Mouse (Mus musculus) layer of hippocampus, postnatal 10 days (tissue): Measurements from ENCODE around the gene Ntsr1. TPM values are rescaled to one million over a fixed set of nuclear protein-coding genes. Genes with fewer than 3 reads are reported as not detected.

ENCODE experiments used
- DNase-seq, 2 experiments: peaks; one replicate each; pipeline ENCODE4 v3.0.0; 2021; ENCODE audit warnings: low spot score in 2 of 2
- long read RNA-seq: library from polyadenylated mRNA; stranded (forward); transcript quantifications from one replicate; pipeline ENCODE4 v2.0.0, GENCODE M21; 2023
- total RNA-seq, 2 experiments: library from RNA; stranded (reverse); gene quantifications; 2 replicates each; pipeline ENCODE4 v1.2.3; 2021

The Ntsr1 gene
- total RNA-seq: 10 to 100 TPM; 16.2 to 16.9 TPM
- long read RNA-seq, transcript Ntsr1-201 (4 exons, 3,917 nt): major isoform, 7 of 24 reads
- long read RNA-seq, partial matches to known transcripts: 0 of 24 reads
- long read RNA-seq, other reads (novel, unspliced or antisense): 17 of 24 reads

DNA sequence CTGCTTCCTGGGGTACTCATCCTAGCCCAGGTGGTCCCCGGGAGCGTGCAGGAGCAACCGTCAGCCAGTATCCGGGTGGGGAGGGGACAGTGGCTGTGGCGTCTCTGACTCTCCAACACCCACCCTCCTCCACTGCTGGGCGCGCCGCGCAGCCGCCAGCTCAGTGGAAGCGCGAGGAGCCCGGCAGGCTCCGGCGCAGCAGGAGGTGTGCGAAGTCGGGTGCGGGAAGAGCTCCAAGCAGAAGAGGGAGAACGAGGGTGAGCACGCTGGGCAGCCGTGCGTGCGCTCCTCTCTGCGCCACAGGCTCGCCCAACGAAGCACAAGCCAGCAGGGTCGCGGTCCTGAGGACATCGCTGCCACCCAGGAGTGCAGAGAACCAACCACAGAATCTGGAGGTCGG is at the start of gene Ntsr1:
Ntsr1 (plus strand) TSS at position 236 of the 400 bp plus-strand sequence.
- peak in 1 of 2 experiments; percentile 56 for DNase-seq

DNA sequence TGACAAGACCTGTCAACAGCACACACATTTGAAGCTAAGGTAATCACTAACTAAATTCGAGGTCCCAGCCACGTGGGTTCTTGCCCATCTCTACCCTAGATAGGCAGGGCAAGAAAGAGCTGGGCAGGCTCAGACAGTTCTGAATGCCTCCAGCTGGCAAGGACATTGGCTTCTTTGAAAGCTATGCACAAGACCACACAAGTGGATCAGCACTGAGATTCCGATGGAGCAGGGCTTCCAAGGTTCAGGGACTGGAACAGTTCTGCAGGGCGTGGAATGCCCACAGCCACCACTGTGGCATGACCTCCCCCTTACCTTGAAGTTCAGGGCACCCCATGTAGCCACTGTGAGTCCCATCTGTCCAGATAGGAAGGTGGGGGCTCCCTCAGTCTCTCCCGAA is 49.2 kb upstream of the Ntsr1 start:
- no peak for DNase-seq

DNA sequence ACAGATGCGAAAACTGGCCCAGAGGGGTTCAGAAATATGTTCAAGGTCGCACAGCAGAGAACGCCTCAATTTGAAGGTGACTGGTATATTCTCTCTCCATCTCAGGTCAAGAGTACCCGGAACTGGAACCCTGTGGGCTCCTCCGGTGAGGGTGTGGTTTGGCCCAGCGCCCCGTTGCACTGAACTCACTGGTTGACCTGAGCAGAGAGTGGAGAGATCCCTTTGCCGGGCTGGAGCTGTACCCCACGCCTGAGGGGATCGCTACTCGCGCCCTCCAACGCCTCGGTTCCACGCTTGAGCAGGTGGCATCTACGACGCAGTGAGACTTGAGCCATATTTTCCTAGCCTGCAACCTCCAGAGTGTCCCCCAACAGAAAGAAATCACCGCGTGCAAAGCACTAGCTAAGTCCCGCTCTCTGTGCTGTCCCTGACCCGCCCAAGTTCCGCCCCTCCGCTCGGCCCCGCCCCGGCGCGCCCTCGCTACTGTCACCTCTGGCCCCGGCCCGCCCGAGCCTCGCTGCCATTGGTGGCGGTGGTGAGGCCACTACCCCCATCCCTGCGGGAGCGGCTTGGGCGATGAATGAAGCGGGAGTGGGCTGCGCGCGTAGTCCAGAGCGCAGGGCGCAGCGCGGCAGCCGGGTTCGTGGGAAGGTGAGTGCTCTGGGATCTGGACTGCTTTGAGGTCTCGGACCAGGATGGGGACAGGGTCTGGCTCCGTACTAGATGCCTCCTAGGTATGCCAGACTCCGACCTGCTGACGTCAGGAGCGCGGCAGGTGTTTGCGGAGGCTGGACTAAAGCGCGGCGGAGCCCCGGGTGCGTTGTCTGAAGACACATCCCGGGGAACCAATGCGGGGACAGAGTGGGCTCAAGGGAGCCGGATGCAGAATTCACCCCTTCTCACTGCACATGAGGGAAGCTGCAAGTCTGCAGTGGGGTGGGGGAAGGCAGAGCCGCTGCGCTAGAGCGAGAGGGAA is 43.8 kb upstream of the Ntsr1 start, which contains the start of gene Slco4a1:
Slco4a1 (plus strand) TSS at position 523 of the 976 bp plus-strand sequence.
- peak; percentile 56 to 71 for DNase-seq

DNA sequence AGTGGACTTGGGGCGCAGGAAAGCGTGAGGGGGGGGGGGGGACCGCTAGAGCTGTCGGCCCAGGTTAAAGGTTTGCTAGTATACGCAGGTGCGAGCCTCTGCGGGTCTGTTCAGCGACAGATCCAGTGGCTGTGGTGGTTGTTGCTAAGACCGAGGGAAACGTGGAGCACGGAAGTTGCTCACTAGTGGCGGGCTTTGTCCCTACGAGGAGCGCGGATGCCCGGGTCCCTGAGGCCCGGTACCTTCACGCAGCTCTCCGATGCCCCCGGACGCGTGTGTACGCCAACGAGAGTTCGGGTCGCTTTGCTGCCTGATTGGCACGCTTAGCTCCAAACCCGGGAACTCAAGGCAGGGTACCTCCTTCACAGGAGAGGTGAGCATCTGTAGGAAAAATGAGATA is 43.1 kb upstream of the Ntsr1 start:
- peak in 1 of 2 experiments; percentile 27 for DNase-seq

DNA sequence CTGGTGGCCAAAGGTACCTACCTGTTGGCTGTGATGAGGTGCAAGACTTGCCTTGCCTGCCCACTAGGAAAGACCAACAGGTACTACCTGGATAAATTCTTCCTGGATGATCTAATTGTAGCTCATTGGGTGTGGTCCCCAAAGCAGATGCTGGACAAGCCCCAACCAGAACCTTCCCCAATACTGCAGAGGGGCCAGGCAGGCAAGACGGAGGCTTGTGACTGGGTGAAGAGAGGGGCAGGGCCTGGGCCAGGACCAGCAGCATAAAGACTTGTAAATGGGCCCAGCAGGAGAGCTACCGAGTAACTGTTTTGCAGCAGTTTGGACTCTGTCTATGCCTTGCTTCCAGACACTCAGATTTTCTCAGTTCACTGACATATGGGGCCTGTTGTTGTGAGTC is 42.1 kb upstream of the Ntsr1 start:
- no peak for DNase-seq

DNA sequence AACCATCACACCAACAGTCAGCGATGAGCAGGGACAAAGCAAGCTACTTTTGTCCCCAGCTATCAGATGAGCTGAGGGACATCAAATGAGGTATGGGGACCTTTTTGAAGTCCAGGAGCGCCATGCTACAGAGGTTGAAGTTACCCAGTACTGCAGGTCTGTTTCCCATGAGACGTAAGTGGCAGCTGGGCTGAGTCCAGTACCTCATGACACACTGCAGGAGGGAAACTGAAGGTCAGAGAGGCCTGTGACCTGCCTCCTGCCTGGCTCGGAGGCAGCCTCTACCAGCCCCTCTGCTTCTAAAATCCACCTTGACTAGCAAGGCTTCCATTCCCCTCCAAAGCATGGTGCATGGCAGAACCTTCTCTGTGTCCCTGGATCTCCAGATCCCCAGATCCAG is 40.3 kb upstream of the Ntsr1 start:
- DNase-seq: no peak

DNA sequence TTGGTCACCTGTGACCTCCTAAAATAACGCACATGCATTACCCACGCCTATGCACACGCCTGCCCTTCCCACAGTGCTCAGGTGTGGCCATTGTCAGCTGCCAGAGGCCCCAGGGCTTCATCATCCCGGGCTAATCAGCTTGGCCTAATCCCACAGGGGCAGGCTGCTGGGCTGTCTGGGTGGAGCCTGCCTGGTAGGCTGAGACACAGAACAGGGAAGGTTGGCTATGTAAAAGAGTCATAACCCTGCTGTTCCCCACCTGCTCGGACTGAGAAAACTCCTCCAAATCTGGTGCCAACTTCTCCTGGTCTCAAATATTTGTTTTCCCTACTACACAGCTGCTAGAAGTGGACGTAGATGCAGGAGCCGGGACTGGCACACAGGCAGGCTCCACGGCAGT is 39.0 kb upstream of the Ntsr1 start:
- DNase-seq: no peak

DNA sequence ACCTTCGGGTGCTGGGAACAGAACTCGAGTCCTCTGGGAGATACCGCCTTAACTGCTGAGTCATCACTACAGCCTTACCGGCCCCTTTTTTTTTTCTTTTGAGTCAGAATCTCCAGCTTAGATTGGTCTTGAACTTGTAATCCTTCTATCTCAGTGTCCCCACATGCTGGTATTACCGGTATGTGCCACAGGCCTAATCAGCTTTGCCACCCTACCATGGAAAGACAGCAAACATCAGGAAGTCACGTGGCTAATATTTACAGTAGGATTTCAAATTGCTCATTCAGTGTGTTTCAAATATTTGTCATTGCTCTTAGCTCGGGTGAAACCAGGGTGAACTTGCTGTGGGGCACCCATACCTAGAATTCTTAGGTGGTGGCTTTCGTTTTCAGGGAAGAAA is 37.2 kb upstream of the Ntsr1 start:
- no peak for DNase-seq

DNA sequence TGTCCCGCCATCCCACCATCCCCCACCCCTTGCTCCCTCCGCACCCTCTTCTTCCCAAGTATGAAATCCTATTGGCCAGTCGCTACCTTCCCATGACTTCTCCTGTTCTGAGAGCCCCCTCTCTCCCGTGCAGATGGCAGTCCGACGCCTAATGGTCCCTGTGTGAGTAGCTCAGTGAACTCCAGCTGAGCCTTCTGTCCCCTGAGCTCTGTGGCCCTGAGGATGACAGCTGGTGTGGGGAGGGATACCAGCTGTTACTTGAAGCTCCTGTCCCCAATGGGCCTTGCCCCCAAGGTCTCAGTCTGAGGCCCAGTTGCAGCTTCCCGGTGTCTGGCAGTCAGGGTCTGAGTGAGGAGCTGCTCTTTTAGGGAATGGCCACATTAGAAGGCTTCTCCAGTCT is 33.3 kb upstream of the Ntsr1 start:
- no peak for DNase-seq

DNA sequence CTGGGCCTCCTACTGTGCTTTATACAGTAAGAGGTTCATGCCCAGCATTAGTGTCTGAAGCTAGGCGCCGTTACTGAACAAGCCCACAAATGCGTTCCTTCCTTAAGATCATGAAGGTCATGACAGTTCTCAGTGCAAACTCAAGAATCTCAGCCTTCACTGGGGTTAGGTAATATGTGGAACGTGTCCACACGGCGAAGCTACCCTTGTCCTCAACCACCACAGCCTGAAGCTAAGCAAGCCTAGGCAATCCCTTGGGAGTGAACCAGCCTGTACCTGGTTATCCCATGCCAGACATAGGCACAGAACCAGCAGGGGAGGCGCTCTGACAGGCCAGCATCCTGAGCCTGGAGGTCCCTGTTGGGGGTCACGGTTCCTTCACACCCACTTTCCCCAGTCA is 30.9 kb upstream of the Ntsr1 start:
- no peak for DNase-seq

DNA sequence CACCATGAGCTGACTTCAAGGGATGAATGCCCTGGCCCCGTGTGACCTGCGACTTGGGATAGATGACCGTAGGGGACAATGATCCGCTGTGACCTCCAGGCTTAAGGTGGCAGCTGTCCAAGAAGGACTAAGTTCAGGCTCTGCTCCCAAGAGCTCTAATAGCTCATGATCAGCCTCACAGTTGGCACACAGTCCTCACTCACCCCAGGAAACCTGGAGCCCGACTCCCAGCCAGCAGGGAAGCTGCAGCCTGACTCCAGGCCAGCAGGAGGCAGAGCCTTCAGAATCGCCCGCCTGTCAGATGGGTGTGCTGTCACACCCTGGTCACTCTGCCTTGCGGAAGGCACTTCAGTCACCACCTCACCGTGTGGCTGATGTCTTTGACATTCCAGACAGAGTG is 30.0 kb upstream of the Ntsr1 start:
- no peak for DNase-seq

DNA sequence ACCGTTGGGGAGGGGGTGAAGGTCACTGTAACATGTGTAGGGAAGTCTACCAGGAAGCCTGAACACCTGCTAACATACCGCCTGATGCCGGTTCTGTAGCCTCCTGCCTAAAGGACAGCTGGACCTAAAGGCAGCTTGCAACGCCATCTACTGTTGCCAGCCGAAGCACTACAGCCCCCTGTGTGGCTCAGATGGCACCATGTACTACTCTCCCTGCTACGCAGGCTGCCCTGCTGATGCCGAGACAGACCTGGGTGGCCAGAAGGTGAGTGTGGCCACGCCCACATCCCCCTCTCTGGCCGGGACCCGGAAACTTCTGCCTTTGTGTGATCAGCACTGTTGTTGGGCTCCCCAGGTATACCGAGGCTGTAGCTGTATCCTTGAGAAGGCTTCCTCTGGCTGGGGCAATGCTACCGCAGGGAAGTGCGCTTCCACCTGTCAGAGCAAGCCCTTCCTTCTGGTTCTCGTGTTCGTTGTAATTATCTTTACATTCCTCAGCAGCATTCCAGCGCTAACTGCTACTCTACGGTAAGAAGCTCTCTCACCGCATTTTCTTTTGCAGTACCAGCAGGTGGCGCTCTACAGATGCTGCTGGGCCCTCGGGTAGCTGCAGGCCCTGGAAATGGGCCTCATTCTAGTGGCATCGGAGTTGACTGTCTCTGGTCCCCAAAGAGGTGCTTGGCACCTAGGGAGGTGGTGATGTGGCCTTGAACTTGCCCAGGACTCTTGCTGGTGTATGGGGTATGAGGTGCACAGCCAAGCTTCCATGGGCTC is 27.3 kb upstream of the Ntsr1 start:
- DNase-seq: peak; percentile 44 to 63

DNA sequence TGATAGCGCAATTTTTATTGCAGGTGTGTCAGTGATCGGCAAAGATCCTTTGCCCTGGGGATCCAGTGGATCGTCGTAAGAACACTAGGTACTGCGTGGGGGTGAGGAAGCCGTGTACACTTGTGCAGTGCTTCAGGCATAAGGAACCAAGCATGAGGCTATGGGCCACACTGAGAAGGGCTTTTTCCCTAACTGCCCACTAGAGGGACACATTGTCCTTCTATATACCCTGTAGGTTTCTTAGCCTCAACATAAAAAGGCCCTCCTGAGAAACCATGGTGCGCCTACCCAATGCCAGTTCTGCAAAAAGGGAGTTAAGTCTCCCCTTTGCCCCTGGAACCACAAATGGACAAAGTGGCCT is 26.7 kb upstream of the Ntsr1 start:
- DNase-seq: peak; percentile 59 to 70

DNA sequence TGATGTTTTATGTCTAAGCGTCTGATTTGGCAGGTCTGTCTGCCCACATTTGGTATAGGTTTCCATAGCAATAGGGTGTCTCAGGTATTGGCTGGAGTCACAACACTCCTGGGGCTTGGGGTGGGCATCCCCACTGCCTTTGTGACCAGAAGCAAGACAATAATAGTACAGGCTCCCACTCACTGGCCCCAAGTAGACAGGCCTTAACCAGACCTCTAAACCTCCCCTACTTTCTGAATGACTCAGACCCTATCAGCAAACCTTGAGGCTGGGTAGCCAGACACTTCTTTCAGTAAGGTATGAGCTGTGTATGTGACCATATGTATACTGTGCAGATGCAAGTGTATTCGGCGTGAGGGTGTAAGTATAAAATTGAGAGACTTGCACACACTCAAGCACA is 24.9 kb upstream of the Ntsr1 start:
- no peak for DNase-seq

DNA sequence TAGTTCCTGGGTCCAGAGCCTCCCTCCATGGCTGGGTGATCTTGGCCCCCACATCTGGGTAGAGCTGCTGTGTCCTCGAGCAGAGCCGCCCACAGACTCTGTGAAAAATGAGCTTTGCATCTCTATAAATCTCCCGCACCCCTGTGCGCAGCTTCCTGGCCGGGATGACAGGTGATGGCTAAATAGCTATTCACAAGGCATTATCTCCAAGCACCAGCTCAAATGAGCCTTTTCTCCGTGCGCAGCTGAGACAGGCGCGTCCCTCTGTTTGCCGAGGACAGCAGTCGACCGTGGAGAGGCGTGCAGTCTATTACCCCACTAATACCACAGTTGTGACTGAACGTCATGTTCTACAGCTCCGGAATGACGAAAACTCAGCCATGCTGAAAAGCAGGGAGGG is 17.5 kb upstream of the Ntsr1 start:
- no peak for DNase-seq

DNA sequence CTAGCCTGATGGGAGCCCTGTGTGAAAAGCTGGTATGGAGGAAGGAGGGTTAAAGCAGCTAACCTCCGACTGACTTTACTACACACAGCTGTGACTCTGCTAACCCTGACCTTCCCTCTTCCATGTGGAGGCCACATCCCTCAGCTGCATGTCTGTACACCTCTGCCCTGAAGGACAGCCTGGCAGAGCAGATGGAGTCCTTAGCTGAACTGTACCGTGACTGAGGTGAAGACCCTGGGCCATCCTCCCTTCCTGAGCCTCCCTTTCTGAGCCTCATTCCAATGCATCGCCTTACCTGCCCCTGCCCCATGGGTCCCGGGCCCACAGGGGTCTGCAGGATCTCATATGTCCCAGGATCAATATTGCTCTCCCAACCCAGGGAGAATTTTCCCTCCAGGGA is 14.9 kb upstream of the Ntsr1 start:
- no peak for DNase-seq

DNA sequence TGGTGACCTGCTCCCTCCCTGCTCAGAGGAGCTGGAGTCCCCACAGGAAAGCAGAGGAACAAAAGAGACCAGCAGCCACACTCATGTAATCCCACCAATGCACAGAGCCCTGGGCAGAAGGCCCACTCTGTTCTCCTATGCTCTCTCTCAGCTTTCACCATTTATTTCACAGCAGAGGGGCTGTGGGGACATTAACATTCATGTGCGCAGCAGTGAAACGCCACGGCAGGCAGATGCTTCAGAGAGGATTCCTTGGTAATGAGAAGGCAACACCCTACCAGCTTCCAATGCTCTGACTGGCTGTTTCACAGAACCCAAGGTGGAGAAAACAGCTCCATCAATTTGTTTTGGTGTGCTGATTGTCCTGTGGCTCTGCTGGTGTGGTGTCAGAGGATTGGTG is 14.5 kb upstream of the Ntsr1 start:
- no peak for DNase-seq

DNA sequence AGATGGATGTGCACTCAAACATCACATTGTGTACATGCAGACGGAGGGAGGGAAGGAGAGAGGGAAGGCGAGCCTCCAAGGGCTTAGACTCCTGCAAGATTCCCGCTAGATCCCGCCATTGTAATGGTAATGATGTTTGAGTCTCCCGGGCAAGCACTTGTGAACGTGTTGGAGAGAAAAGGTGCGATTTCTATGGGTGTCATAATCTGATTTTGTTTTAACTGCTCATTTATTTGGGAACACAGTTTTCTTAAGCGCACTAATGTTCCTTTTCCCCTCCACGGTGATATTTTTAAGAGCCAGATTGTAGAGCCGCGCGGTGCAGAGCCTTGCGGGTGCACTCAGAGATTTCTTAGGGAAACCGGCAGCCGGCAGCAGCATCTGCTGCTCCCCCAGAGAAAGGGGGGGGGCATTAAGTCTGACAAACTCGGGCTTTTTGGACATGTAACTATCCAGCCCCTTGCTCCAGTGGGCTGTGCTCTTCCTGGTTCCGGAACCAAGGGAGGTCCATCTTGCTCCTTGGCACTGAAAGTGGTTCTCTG is 11.5 kb upstream of the Ntsr1 start:
- peak in 1 of 2 experiments; percentile 32 for DNase-seq

DNA sequence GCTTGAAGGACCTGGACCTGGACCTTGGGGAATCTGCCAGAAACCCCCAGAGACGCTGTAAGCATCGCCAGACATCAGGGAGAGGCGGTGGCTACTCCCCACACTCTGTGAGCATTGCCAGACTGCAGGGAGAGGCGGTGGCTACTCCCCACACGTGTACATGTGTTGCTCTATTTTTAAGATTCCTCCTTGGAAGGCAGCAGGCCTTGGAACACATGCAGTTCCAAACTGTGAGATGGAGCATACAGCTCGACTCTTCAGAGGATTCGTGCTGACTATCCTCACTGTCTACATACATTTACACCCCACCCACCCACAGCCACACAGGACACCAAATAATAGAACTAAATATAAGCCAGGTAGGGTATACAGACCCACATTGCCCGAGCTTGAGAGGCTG is 3.9 kb upstream of the Ntsr1 start:
- no peak for DNase-seq

DNA sequence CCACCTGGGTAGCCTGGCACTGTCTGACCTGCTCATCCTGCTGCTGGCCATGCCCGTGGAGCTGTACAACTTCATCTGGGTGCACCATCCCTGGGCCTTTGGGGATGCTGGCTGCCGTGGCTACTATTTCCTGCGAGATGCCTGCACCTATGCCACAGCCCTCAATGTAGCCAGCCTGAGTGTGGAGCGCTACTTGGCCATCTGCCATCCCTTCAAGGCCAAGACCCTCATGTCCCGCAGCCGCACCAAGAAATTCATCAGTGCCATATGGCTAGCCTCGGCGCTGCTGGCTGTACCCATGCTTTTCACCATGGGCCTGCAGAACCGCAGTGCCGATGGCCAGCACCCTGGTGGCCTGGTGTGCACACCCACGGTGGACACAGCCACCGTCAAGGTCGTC is 950 bp downstream of the Ntsr1 start:
- DNase-seq: peak in 1 of 2 experiments; percentile 10

DNA sequence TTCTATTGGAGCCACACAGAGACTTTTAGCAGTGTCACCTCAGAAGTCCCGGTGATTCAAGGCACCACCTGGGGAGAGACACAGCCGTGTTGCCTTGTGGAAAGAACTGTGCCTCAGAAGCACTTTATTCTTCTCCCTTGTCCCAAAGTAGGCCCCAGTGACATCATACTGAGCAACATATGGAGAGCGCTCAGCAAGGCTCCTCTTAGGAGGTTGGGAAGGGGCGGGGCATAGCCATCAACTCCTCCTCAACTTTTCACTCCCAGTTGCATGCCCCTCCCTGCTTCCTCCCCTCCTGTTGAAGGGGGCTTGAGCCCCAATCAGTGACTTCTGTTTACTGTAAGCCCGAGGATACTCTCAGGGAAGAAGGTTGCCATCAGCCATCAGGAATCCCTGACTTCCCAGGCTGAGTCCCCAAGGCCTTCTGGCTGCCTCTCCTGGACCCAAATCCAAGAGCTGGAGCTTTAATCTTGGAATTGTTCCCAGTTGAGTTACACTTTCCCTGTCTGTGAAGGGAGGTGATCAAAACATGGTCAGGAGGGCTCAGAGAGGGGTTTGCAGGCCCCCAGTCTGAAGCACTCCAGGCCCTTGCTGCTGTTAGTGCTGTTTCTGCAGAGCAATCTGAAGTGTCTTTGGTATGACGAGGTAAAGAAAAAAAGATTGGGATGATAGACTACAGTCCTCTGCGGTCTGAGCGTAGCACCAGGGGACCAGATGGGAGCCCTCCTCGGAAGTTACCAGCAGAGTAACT is 1.6 kb downstream of the Ntsr1 start:
- DNase-seq: peak in 1 of 2 experiments; percentile 19
